Mouse (Mus musculus) midbrain, embryonic 15.5 days (tissue): ENCODE results near the gene Cd3d. TPM values are rescaled to one million over a fixed set of nuclear protein-coding genes. Genes with fewer than 3 reads are reported as not detected.

Source experiments
- ATAC-seq: fragments of 200-750 bp; cut with Nextera tagmentation; replicated peaks from 2 replicates; pipeline ENCODE4 v1.8.0; 2017; ENCODE audit warnings: moderate TSS enrichment
- H3K27ac ChIP-seq: fragments of 300-500 bp; sonication (generic); 2 replicates; pipeline ENCODE4 v1.5.1; 2015; ENCODE audit warnings: mild to moderate bottlenecking, inconsistent platforms
- H3K27me3 ChIP-seq: fragments of 300-500 bp; sonication (generic); replicated peaks from 2 replicates; pipeline ENCODE4 v1.6.1; 2015; ENCODE audit warnings: inconsistent platforms
- H3K36me3 ChIP-seq: fragments of 300-500 bp; sonication (generic); replicated peaks from 2 replicates; pipeline ENCODE4 v1.6.1; 2015; ENCODE audit warnings: inconsistent platforms
- H3K4me1 ChIP-seq: fragments of 300-500 bp; sonication (generic); 2 replicates; pipeline ENCODE4 v1.6.1; 2015; ENCODE audit warnings: inconsistent platforms
- H3K4me2 ChIP-seq: fragments of 300-500 bp; sonication (generic); 2 replicates; pipeline ENCODE4 v1.6.1; 2015; ENCODE audit warnings: inconsistent platforms, mild to moderate bottlenecking, moderate library complexity
- H3K4me3 ChIP-seq: fragments of 300-500 bp; sonication (generic); 2 replicates; pipeline ENCODE4 v1.5.1; 2015; ENCODE audit warnings: mild to moderate bottlenecking, inconsistent platforms
- H3K9ac ChIP-seq: fragments of 300-500 bp; sonication (generic); 2 replicates; pipeline ENCODE4 v1.6.1; 2015; ENCODE audit warnings: mild to moderate bottlenecking, inconsistent platforms
- H3K9me3 ChIP-seq: fragments of 300-500 bp; sonication (generic); 2 replicates; pipeline ENCODE4 v1.6.1; 2016; ENCODE audit warnings: inconsistent platforms
- WGBS: fragments of 180-500 bp; shearing (Covaris S2); methylation state at CpG from one replicate; pipeline ENCODE4 v1.1.7; 2015; ENCODE audit warnings: mixed read lengths; 5-methylcytosine and 5-hydroxymethylcytosine counted together
- polyA plus RNA-seq: library from polyadenylated mRNA; unstranded; fragments of >200 nt; fragmentation: Nextera tagmentation; extraction: Ambion mirVana; gene quantifications from 2 replicates; pipeline ENCODE4 v1.2.1, GENCODE M21; 2015

Gene Cd3d
- polyA plus RNA-seq, 1 experiment from 2014 or later: not detected

DNA sequence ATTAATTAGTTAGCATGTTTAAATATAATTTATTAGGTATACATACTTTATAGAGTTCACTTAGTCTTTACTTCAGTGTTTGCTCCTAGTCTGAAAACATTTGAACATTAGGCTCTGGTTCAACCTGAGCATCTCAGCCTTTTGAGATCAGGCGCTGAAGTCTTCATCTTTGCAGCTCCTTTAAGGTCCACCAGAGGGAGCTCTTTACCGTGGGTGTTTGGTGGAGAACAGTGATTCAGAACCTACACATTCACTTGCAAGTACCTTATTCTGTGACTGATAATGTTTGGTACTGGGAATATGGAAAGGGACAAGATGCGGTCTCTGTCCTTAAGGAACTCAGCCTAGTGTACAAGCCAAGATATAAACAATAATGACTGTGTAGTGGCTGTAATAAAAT lies 41.2 kb downstream of the Cd3d start:
- Histone ChIP-seq H3K4me3 (no peak overlapping the region), H3K4me2 (no peak overlapping the region), H3K27me3 (no peaks in the 10 kb centered on the region; the same call in 1 of the 2 replicates), H3K9me3 (no peaks in the 10 kb centered on the region), H3K36me3 (no peaks in the 10 kb centered on the region), H3K9ac (no peak overlapping the region), H3K27ac (no peak overlapping the region), H3K4me1 (no peaks in the 10 kb centered on the region)
- ATAC-seq: no peak
- WGBS: 16% methylated on average over 3 of the region's 3 CpGs

DNA sequence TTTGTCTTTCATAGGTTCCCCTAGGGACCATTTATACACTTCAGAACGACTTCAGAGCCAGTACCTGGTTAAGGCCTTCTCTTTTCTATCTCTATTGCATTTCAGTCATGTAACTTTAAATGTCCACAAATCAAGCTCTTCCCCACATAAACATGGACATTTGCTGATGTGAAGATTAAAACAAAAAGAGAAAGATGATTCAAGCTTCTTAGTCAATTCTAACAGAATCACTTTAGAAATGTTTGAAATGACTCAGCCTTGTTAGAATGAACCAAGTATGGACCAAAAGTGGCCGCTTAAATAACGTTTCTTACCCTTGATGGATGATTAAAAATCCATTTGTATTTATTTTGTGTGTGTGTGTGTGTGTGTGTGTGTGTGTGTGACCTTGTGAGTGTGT lies 42.1 kb downstream of the Cd3d start:
- Histone ChIP-seq H3K36me3 (no peaks in the 10 kb centered on the region), H3K27ac (no peak overlapping the region), H3K4me1 (no peaks in the 10 kb centered on the region), H3K9ac (no peak overlapping the region), H3K27me3 (no peaks in the 10 kb centered on the region; the same call in 1 of the 2 replicates), H3K9me3 (no peaks in the 10 kb centered on the region), H3K4me3 (no peak overlapping the region), H3K4me2 (no peak overlapping the region)
- 59% methylated on average over 3 of the region's 3 CpGs for WGBS
- no peak for ATAC-seq

DNA sequence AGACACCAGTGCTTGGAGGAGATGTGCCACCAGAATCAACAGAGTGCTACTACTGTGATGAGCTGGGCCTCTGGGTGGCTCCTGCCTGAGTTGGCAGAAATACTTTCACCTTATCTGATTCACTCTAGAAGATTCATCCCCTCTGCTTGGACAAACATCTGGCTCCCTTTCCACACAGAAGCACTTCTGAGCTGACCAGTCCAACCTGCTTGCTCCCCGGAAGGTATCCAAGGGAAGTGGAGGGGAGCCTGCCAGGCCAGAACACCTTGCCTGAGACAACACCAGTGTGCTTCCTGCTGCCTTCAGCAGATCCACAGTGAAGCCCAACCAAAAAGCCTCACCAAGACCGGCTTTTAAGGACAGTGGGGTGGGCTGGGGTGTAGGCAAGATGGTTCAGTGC lies 42.6 kb downstream of the Cd3d start:
- Histone ChIP-seq H3K4me2 (no peak overlapping the region), H3K4me3 (no peak overlapping the region), H3K9ac (no peak overlapping the region), H3K27ac (no peak overlapping the region), H3K27me3 (no peaks in the 10 kb centered on the region; the same call in 1 of the 2 replicates), H3K9me3 (no peaks in the 10 kb centered on the region), H3K4me1 (no peaks in the 10 kb centered on the region), H3K36me3 (no peaks in the 10 kb centered on the region)
- WGBS: 83% methylated on average over 2 of the region's 2 CpGs
- no peak for ATAC-seq

DNA sequence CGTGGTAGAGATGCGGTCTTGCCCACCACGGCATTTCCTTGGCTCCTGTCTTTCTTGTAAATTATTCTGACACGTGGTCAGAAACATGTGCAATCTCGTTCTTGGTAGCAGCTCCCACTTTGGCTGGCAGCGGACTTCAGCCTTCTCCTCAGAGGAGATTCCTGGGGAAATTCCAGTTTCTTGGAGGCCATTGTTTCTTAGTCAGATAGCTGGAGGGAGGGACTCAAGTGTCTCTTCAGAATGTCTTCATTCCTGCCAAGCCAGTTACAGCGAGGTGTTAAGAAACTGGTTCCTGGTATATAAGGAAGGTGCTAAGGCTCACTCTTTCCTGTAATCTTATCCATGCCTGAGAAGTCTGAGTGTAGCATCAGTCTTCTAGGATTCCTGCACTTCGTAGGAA lies 45.8 kb downstream of the Cd3d start:
- 75% methylated on average over 8 of the region's 8 CpGs for WGBS
- Histone ChIP-seq H3K4me3 (no peak overlapping the region), H3K27ac (no peak overlapping the region), H3K9ac (no peak overlapping the region), H3K4me1 (no peaks in the 10 kb centered on the region), H3K4me2 (no peak overlapping the region), H3K9me3 (no peaks in the 10 kb centered on the region), H3K27me3 (no peaks in the 10 kb centered on the region), H3K36me3 (no peaks in the 10 kb centered on the region)
- no peak for ATAC-seq

DNA sequence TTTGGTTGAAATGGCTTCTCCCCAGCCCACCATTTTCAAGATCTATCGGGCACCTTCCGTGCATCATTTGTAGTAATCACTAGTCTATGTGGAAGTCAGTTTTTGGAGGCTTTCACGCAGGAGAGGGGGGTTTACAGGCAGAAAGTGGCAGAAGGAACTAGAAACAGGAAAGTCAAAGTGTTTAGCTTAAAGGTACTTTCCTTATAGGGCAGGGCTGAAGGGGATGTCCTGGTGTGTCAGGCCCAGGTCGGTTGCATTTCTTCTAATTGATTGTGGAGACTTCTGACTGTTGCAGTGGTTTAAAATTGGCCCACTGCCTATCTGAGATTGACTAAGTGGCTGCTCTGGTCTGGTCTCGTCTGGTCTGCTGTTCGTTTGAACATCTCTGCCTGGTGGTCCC lies 48.8 kb downstream of the Cd3d start:
- Histone ChIP-seq H3K4me2 (no peak overlapping the region), H3K27me3 (no peaks in the 10 kb centered on the region), H3K9ac (no peak overlapping the region), H3K4me1 (no peaks in the 10 kb centered on the region), H3K36me3 (no peaks in the 10 kb centered on the region), H3K27ac (no peak overlapping the region), H3K4me3 (no peak overlapping the region), H3K9me3 (no peaks in the 10 kb centered on the region)
- ATAC-seq: no peak
- WGBS: 68% methylated on average over 6 of the region's 6 CpGs

DNA sequence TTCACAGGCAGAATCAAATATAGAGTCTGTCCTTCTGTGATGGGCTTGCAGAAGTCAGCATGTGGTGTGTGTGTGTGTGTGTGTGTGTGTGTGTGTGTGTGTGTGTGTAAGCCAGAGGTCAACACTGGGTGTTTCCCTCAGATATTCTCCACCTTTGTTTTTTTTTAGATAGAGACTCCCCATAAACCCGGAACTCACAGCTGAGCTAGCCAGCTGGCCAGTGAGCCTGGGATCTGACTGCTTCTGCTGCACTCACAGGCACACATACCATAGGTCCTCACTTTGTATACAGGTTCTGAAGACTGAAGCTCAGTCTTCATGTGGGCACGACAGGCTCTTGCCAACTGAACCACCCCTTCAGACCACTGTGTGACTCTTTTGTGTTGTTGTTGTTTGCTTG lies 50.7 kb downstream of the Cd3d start:
- Histone ChIP-seq H3K9ac (no peak overlapping the region), H3K4me1 (no peaks in the 10 kb centered on the region), H3K9me3 (no peaks in the 10 kb centered on the region), H3K27ac (no peak overlapping the region), H3K4me2 (no peak overlapping the region), H3K4me3 (no peak overlapping the region), H3K36me3 (no peaks in the 10 kb centered on the region), H3K27me3 (no peaks in the 10 kb centered on the region)
- 79% methylated on average over 2 of the region's 2 CpGs for WGBS
- no peak for ATAC-seq

DNA sequence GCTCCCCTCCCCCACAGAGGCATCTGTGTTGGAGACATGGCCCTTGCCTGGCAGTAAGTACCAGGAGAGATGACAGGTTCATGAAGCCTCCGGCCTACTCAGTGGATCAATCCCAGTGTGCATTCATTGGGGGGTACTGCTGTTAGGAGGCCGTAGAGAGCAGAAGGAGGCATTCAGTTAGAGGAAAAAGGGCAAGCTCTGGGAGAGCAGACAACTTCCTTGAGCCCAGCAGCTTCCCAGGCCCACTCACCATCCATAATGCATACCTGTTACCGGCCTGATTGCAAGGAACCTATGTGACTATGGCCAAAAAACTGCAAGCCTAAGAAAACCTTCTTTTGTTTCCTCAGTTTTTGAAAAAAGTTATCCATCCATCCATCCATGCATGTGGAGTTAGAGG lies 52.9 kb downstream of the Cd3d start:
- no peaks in the 10 kb centered on the region for H3K9me3 ChIP-seq
- no peak for ATAC-seq
- WGBS: 76% methylated on average over 3 of the region's 3 CpGs

More for the DNA sequence above, 52.9 kb downstream of the Cd3d start:
- Histone ChIP-seq H3K36me3 (no peaks in the 10 kb centered on the region), H3K4me3 (no peak overlapping the region), H3K27ac (no peak overlapping the region), H3K4me1 (no peaks in the 10 kb centered on the region), H3K4me2 (no peak overlapping the region), H3K27me3 (peaks cover 15% of the 10 kb centered on the region; the same call in 1 of the 2 replicates), H3K9ac (no peak overlapping the region)

Other genes with a start within 250 kb of the Cd3d start
- gene Phldb1, start 246.6 kb upstream of the Cd3d start, polyA plus RNA-seq: 56.5 and 58.9 TPM in 2 replicates
- gene Arcn1, start 213.9 kb upstream of the Cd3d start, polyA plus RNA-seq: 134 and 136 TPM in 2 replicates
- gene Ift46, start 213.9 kb upstream of the Cd3d start, polyA plus RNA-seq: 168 and 169 TPM in 2 replicates
- 16.1 and 18.3 TPM in 2 replicates for gene Tmem25, start 182.5 kb upstream of the Cd3d start, polyA plus RNA-seq
- gene Ttc36, start 178.7 kb upstream of the Cd3d start, polyA plus RNA-seq: 0.41 TPM in 1 of 2 replicates, not detected in the other
- 23.5 and 25.6 TPM in 2 replicates for gene Kmt2a, start 100.5 kb upstream of the Cd3d start, polyA plus RNA-seq
- gene Atp5l, start 61.0 kb upstream of the Cd3d start, polyA plus RNA-seq: 670 and 687 TPM in 2 replicates
- 35.7 and 40.5 TPM in 2 replicates for gene Ube4a, start 16.2 kb upstream of the Cd3d start, polyA plus RNA-seq
- gene Cd3g, start 1.4 kb upstream of the Cd3d start, polyA plus RNA-seq: not detected in 2 replicates
- 0.09 TPM in 1 of 2 replicates, not detected in the other for gene Cd3e, start 27.8 kb downstream of the Cd3d start, polyA plus RNA-seq
- 2.5 and 2.8 TPM in 2 replicates for gene Mpzl2, start 58.0 kb downstream of the Cd3d start, polyA plus RNA-seq
- gene Mpzl3, start 73.4 kb downstream of the Cd3d start, polyA plus RNA-seq: 1.2 TPM in 2 replicates
- 0.24 and 0.26 TPM in 2 replicates for gene Jaml, start 97.4 kb downstream of the Cd3d start, polyA plus RNA-seq
- gene Scn2b, start 136.0 kb downstream of the Cd3d start, polyA plus RNA-seq: 10.0 and 11.2 TPM in 2 replicates
- 0.30 and 0.42 TPM in 2 replicates for gene Scn4b, start 156.6 kb downstream of the Cd3d start, polyA plus RNA-seq
- not detected in 2 replicates for gene BC049352, start 200.2 kb downstream of the Cd3d start, polyA plus RNA-seq
- not detected in 2 replicates for gene Tmprss4, start 222.3 kb downstream of the Cd3d start, polyA plus RNA-seq